Mouse (Mus musculus) gastrocnemius, postnatal 36 days (tissue): Measurements from ENCODE around the gene Tmco4. TPM values are rescaled to one million over a fixed set of nuclear protein-coding genes. Genes with fewer than 3 reads are reported as not detected.

Source experiments
- DNase-seq, 2 experiments: peaks; one replicate each; pipeline ENCODE4 v3.0.0; 2022
- intact Hi-C: fragments of 180-260 bp; cut with DNase I; formaldehyde crosslinking; loops from one replicate; pipeline ENCODE4 v1.15.1; 2025
- total RNA-seq, 2 experiments: library from RNA; stranded (reverse); gene quantifications; 2 replicates each; pipeline ENCODE4 v1.2.3; 2021

Gene Tmco4
- total RNA-seq, 2 experiments from 2014 or later, result 4.0 to 6.1 TPM

- intact Hi-C loops, result no loop called here
Observed at GRCm38 (mm10) chr4:139048518-139048917, 75.8 kb downstream of the Tmco4 start.

GRCm38 (mm10) chr4:139052796-139053195 lies 80.1 kb downstream of the Tmco4 start:
- intact Hi-C loops, result no loop called here
- DNase-seq, result no peak

More at GRCm38 (mm10) chr4:139048518-139048917, 75.8 kb downstream of the Tmco4 start:
- DNase-seq, result no peak

- no peak for DNase-seq
- intact Hi-C loops, result no loop called here
Observed at GRCm38 (mm10) chr4:139053391-139053790, 80.7 kb downstream of the Tmco4 start.

GRCm38 (mm10) chr4:139054300-139054923 lies 81.7 kb downstream of the Tmco4 start:
- intact Hi-C loops, result no loop called here
- no peak for DNase-seq

GRCm38 (mm10) chr4:139055336-139055735 lies 82.6 kb downstream of the Tmco4 start:
- intact Hi-C loops, result no loop called here
- no peak for DNase-seq

- intact Hi-C loops, result no loop called here
- DNase-seq, result no peak
Observed at GRCm38 (mm10) chr4:139055744-139056143, 83.1 kb downstream of the Tmco4 start.

- intact Hi-C loops, result no loop called here
- DNase-seq, result no peak
Observed at GRCm38 (mm10) chr4:139057291-139057690, 84.6 kb downstream of the Tmco4 start.

GRCm38 (mm10) chr4:139058029-139058428 lies 85.3 kb downstream of the Tmco4 start:
- intact Hi-C loops, result no loop called here

GRCm38 (mm10) chr4:139059569-139059968 lies 86.9 kb downstream of the Tmco4 start:
- no peak for DNase-seq
- intact Hi-C loops, result no loop called here

More at GRCm38 (mm10) chr4:139058029-139058428, 85.3 kb downstream of the Tmco4 start:
- no peak for DNase-seq

GRCm38 (mm10) chr4:139064831-139065230 lies 92.1 kb downstream of the Tmco4 start:
- DNase-seq, result no peak
- intact Hi-C loops, result no loop called here

- no peak for DNase-seq
- intact Hi-C loops, result no loop called here
Observed at GRCm38 (mm10) chr4:139068287-139068686, 95.6 kb downstream of the Tmco4 start.

GRCm38 (mm10) chr4:139074060-139074459 lies 101.4 kb downstream of the Tmco4 start:
- peak in 1 of 2 experiments; percentile 44 for DNase-seq
- intact Hi-C loops, result loop anchor here (5.0 kb wide), 1 partner anchor 332 kb away; no protein-coding TSS in a partner anchor

GRCm38 (mm10) chr4:139075041-139075711 lies 102.5 kb downstream of the Tmco4 start, which contains the start of gene Htr6:
Gene Htr6, minus strand, starts transcription at chr4:139075570.
- no peak for DNase-seq
- intact Hi-C loops, result no loop called here

GRCm38 (mm10) chr4:139075915-139076314 lies 103.2 kb downstream of the Tmco4 start:
- intact Hi-C loops, result no loop called here
- no peak for DNase-seq

GRCm38 (mm10) chr4:139078313-139078712 lies 105.6 kb downstream of the Tmco4 start:
- intact Hi-C loops, result loop anchor here (2.0 kb wide), 1 partner anchor 156 kb away; no protein-coding TSS in a partner anchor
- no peak for DNase-seq

- DNase-seq, result no peak
- intact Hi-C loops, result loop anchor here (2.0 kb wide), 1 partner anchor 156 kb away; no protein-coding TSS in a partner anchor
Observed at GRCm38 (mm10) chr4:139078726-139079125, 106.0 kb downstream of the Tmco4 start.

- DNase-seq, result no peak
- intact Hi-C loops, result loop anchor here (2.0 kb wide), 1 partner anchor 157 kb away; no protein-coding TSS in a partner anchor
Observed at GRCm38 (mm10) chr4:139079439-139079838, 106.8 kb downstream of the Tmco4 start.

GRCm38 (mm10) chr4:139080259-139080658 lies 107.6 kb downstream of the Tmco4 start:
- DNase-seq, result no peak
- intact Hi-C loops, result no loop called here

GRCm38 (mm10) chr4:139081270-139081931 lies 108.7 kb downstream of the Tmco4 start:
- DNase-seq, result no peak
- intact Hi-C loops, result no loop called here

- intact Hi-C loops, result loop anchor here (2.0 kb wide), 1 partner anchor 254 kb away; no protein-coding TSS in a partner anchor
- DNase-seq, result no peak
Observed at GRCm38 (mm10) chr4:139082790-139083564, 110.3 kb downstream of the Tmco4 start.
